Mouse (Mus musculus) thymus, adult 2 months (tissue): ENCODE results near the gene Tbcc. TPM values are rescaled to one million over a fixed set of nuclear protein-coding genes. Genes with fewer than 3 reads are reported as not detected.
A peak's percentile ranks its signal among the peaks of the same experiment; 100 is the strongest.

Experiments used
- DNase-seq: peaks from one replicate; pipeline ENCODE4 v3.0.0; 2021
- H3K27ac ChIP-seq: fragments of 200-500 bp; 2 replicates; pipeline ENCODE4 v1.5.1; 2012; ENCODE audit warnings: low read length, control low read depth; ENCODE audit not compliant: control insufficient read depth, insufficient read depth
- H3K27me3 ChIP-seq: fragments of 200-500 bp; 2 replicates; pipeline ENCODE4 v1.6.1; 2012; ENCODE audit warnings: mild to moderate bottlenecking, low read length, moderate library complexity, mixed read lengths; ENCODE audit not compliant: control insufficient read depth, insufficient read depth
- H3K36me3 ChIP-seq: fragments of 200-500 bp; 2 replicates; pipeline ENCODE4 v1.6.1; 2012; ENCODE audit warnings: mild to moderate bottlenecking, low read length, moderate library complexity; ENCODE audit not compliant: control insufficient read depth, insufficient read depth
- H3K4me1 ChIP-seq: fragments of 200-500 bp; replicated peaks from 2 replicates; pipeline ENCODE4 v1.6.1; 2012; ENCODE audit warnings: low read length; ENCODE audit not compliant: control insufficient read depth, insufficient read depth
- H3K4me3 ChIP-seq: fragments of 200-500 bp; 2 replicates; pipeline ENCODE4 v1.5.1; 2012; ENCODE audit warnings: mild to moderate bottlenecking, low read length, control low read depth, moderate library complexity; ENCODE audit not compliant: control insufficient read depth, insufficient read depth
- CTCF ChIP-seq: fragments of 200-500 bp; IDR thresholded peaks from 2 replicates; pipeline ENCODE4 v1.5.1; 2012; ENCODE audit warnings: mild to moderate bottlenecking, control low read depth, low read length, moderate library complexity, borderline replicate concordance; ENCODE audit not compliant: control insufficient read depth, poor library complexity, insufficient read depth; ENCODE audit errors: extremely low read depth
- POLR2A ChIP-seq: fragments of 200-500 bp; IDR thresholded peaks from 2 replicates; pipeline ENCODE4 v1.6.1; 2012; ENCODE audit warnings: mild to moderate bottlenecking, low read length, control low read depth, moderate library complexity; ENCODE audit not compliant: control insufficient read depth, poor library complexity, insufficient read depth; ENCODE audit errors: extremely low read depth
- WGBS: fragments of 180-500 bp; shearing (Covaris S2); methylation state at CpG from one replicate; pipeline ENCODE4 v1.1.7; 2018; 5-methylcytosine and 5-hydroxymethylcytosine counted together
- polyA plus RNA-seq: library from polyadenylated mRNA; depleted of rRNA; stranded (reverse); fragments of >200 nt; gene quantifications from 2 replicates; pipeline ENCODE4 v1.2.3, GENCODE M21; 2012

Gene Tbcc
- polyA plus RNA-seq, 1 experiment, result 28.5 TPM

- Histone ChIP-seq H3K27ac (no peak overlapping the region; the same call in 1 of the 2 replicates), H3K4me1 (peaks cover 26% of the 10 kb centered on the region), H3K36me3 (no peaks in the 10 kb centered on the region), H3K4me3 (no peak overlapping the region), H3K27me3 (no peaks in the 10 kb centered on the region)
- TF ChIP-seq POLR2A (no peak), CTCF (no peak)
- 9% methylated on average over 6 of the region's 6 CpGs for whole genome bisulfite sequencing
- peak; percentile 19 for DNase-seq
Measured at GRCm38 (mm10) chr17:46852725-46853124, 37.8 kb upstream of the Tbcc start.

- H3K27ac ChIP-seq, result peak overlapping the region; percentile 9
- 36% methylated on average over 6 of the region's 6 CpGs for WGBS
- TF ChIP-seq POLR2A (no peak), CTCF (no peak)
- H3K4me3 ChIP-seq, result no peak overlapping the region
- no peak for DNase-seq
- H3K4me1 ChIP-seq, result peaks cover 23% of the 10 kb centered on the region
- H3K27me3 ChIP-seq, result no peaks in the 10 kb centered on the region
- H3K36me3 ChIP-seq, result no peaks in the 10 kb centered on the region
Measured at GRCm38 (mm10) chr17:46853281-46853680, 37.2 kb upstream of the Tbcc start.

GRCm38 (mm10) chr17:46854096-46854495 is 36.4 kb upstream of the Tbcc start:
- DNase-seq, result no peak
- 96% methylated on average over 7 of the region's 7 CpGs for WGBS
- H3K4me3 ChIP-seq, result no peak overlapping the region
- no peak overlapping the region for H3K27ac ChIP-seq
- no peaks in the 10 kb centered on the region for H3K36me3 ChIP-seq
- peaks cover 20% of the 10 kb centered on the region for H3K4me1 ChIP-seq
- H3K27me3 ChIP-seq, result no peaks in the 10 kb centered on the region
- TF ChIP-seq CTCF, result no peak
- no peak for TF ChIP-seq POLR2A

GRCm38 (mm10) chr17:46854640-46855110 is 35.8 kb upstream of the Tbcc start:
- no peak overlapping the region for H3K4me3 ChIP-seq
- no peak for DNase-seq
- no peaks in the 10 kb centered on the region for H3K36me3 ChIP-seq
- no peak for TF ChIP-seq CTCF
- no peak for TF ChIP-seq POLR2A
- peaks cover 20% of the 10 kb centered on the region for H3K4me1 ChIP-seq
- H3K27ac ChIP-seq, result no peak overlapping the region
- WGBS, result 90% methylated on average over 8 of the region's 8 CpGs
- no peaks in the 10 kb centered on the region for H3K27me3 ChIP-seq

DNA sequence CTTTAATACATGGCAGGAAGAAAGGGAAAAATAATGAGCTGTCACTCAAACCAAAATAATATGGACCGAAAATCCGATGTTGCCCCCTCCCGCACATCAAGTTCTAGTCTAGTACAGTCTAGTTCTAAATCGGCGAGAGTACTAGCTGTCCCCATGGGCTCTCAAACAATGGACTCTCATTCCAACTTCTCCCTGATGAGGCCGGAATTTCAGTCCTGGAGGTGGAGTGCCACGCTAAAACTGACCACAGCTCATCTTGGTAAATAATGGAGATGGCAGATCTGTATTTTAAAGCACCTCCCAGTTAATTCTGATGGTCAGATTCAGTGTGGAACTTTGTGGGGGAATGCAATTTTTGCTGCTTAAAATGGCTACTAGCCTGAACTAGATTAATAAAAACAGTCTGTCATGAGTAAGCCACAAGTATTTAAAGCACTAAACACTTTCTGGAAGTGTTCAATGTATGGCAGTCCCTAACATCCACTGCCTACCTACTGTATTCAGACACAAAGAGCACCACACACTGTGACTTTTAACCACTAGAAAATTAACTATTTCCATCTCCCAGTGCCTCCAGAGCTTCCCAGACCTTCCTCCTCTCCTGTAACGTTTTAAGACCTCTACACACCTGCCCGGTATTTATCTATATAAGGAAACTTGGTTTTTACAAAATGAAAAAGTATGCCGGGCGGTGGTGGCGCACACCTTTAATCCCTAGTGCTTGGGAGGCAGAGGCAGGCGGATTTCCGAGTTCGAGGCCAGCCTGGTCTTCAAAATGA is 35.0 kb upstream of the Tbcc start:
- peaks cover 20% of the 10 kb centered on the region for H3K4me1 ChIP-seq
- H3K4me3 ChIP-seq, result peak overlapping the region; percentile 97; the same call in 1 of the 2 replicates
- DNase-seq, result peak; percentile 34
- TF ChIP-seq CTCF (no peak), POLR2A (no peak)
- H3K27ac ChIP-seq, result no peak overlapping the region; the same call in 1 of the 2 replicates
- H3K36me3 ChIP-seq, result no peaks in the 10 kb centered on the region
- WGBS, result 61% methylated on average over 15 of the region's 15 CpGs
- no peaks in the 10 kb centered on the region for H3K27me3 ChIP-seq

DNA sequence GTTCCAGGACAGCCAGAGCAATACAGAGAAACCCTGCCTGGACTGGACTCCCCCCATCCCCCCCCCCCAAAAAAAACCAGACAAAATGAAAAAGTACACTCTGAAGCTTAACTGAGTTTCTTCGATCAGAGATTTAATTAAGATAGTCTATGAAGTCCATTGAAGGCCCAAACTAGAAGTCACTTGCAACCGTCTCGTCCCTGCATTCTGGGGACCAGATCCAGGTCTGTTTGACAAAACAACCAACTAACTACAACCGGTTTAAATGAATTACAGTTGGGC is 34.4 kb upstream of the Tbcc start:
- WGBS, result 7% methylated on average over 4 of the region's 4 CpGs
- H3K36me3 ChIP-seq, result no peaks in the 10 kb centered on the region
- TF ChIP-seq CTCF (no peak), POLR2A (no peak)
- H3K4me1 ChIP-seq, result peaks cover 20% of the 10 kb centered on the region
- no peak for DNase-seq
- H3K27me3 ChIP-seq, result no peaks in the 10 kb centered on the region
- peak overlapping the region; percentile 97 for H3K4me3 ChIP-seq
- H3K27ac ChIP-seq, result peak overlapping the region; percentile 92
